Mouse (Mus musculus) stomach, embryonic 14.5 days (tissue): ENCODE measurements around the gene Gabpb2. TPM values are rescaled to one million over a fixed set of nuclear protein-coding genes. Genes with fewer than 3 reads are reported as not detected.
"Not testable (repeated sequence)": the region's sequence is repeated elsewhere in the genome, so short reads cannot be mapped to it uniquely, and the experiment has no call there.

Experiments
- ATAC-seq: fragments of 200-750 bp; cut with Nextera tagmentation; 2 replicates; pipeline ENCODE4 v1.8.0; 2017; ENCODE audit warnings: low read depth, moderate TSS enrichment; ENCODE audit not compliant: insufficient number of reproducible peaks, insufficient read depth, low FRiP score
- H3K27ac ChIP-seq: fragments of 300-500 bp; sonication (generic); 2 replicates; pipeline ENCODE4 v1.5.1; 2014; ENCODE audit warnings: mild to moderate bottlenecking, low read length, moderate library complexity, mixed read lengths
- H3K27me3 ChIP-seq: fragments of 300-500 bp; sonication (generic); 2 replicates; pipeline ENCODE4 v1.6.1; 2014; ENCODE audit warnings: low read length, control low read depth, mixed read lengths; ENCODE audit not compliant: control insufficient read depth, insufficient read depth
- H3K36me3 ChIP-seq: fragments of 300-500 bp; sonication (generic); 2 replicates; pipeline ENCODE4 v1.6.1; 2014; ENCODE audit warnings: mild to moderate bottlenecking, control low read depth, low read length, moderate library complexity, mixed read lengths; ENCODE audit not compliant: control insufficient read depth, insufficient read depth
- H3K4me1 ChIP-seq: fragments of 300-500 bp; sonication (generic); 2 replicates; pipeline ENCODE4 v1.6.1; 2014; ENCODE audit warnings: low read length, control low read depth, mixed read lengths; ENCODE audit not compliant: control insufficient read depth, insufficient read depth
- H3K4me2 ChIP-seq: fragments of 300-500 bp; sonication (generic); replicated peaks from 2 replicates; pipeline ENCODE4 v1.6.1; 2014; ENCODE audit warnings: low read depth, low read length, control low read depth
- H3K4me3 ChIP-seq: fragments of 300-500 bp; sonication (generic); 2 replicates; pipeline ENCODE4 v1.5.1; 2014; ENCODE audit warnings: low read depth, low read length, control low read depth
- H3K9ac ChIP-seq: fragments of 300-500 bp; sonication (generic); replicated peaks from 2 replicates; pipeline ENCODE4 v1.6.1; 2014; ENCODE audit warnings: low read depth, mild to moderate bottlenecking, control low read depth, low read length, moderate library complexity, mixed read lengths
- H3K9me3 ChIP-seq: fragments of 300-500 bp; sonication (generic); 2 replicates; pipeline ENCODE4 v1.6.1; 2016; ENCODE audit warnings: low read depth, low read length, control low read depth; ENCODE audit not compliant: control insufficient read depth
- WGBS: fragments of 180-500 bp; shearing (Covaris S2); extraction: QIAGEN DNeasy Blood & Tissue Kit; methylation state at CpG from one replicate; pipeline ENCODE4 v1.1.7; 2014; 5-methylcytosine and 5-hydroxymethylcytosine counted together
- polyA plus RNA-seq: library from polyadenylated mRNA; unstranded; fragments of >200 nt; fragmentation: Nextera tagmentation; extraction: Ambion mirVana; gene quantifications from 2 replicates; pipeline ENCODE4 v1.2.1, GENCODE M21; 2014

Gabpb2 gene
- polyA plus RNA-seq, 1 experiment from 2014 or later: 18.4 TPM

GRCm38 (mm10) chr3:95213609-95213975 lies 4.1 kb downstream of the Gabpb2 start:
- Histone ChIP-seq H3K9ac (no peak overlapping the region), H3K4me1 (peaks cover 6% of the 10 kb centered on the region; the same call in 1 of the 2 replicates), H3K4me3 (no peak overlapping the region), H3K27ac (no peak overlapping the region), H3K9me3 (no peaks in the 10 kb centered on the region), H3K4me2 (no peak overlapping the region), H3K27me3 (no peaks in the 10 kb centered on the region), H3K36me3 (peaks cover 13% of the 10 kb centered on the region; the same call in 1 of the 2 replicates)
- no peak for ATAC-seq
- 94% methylated on average over 1 of the region's 1 CpGs for WGBS

- WGBS: 95% methylated on average over 7 of the region's 10 CpGs
Measured at GRCm38 (mm10) chr3:95212889-95213608, 4.7 kb downstream of the Gabpb2 start.

GRCm38 (mm10) chr3:95210585-95210984 lies 7.1 kb downstream of the Gabpb2 start:
- WGBS: 82% methylated on average over 2 of the region's 2 CpGs
- H3K36me3 ChIP-seq: peaks cover 21% of the 10 kb centered on the region
- H3K27ac ChIP-seq: no peak overlapping the region

More at GRCm38 (mm10) chr3:95212889-95213608, 4.7 kb downstream of the Gabpb2 start:
- not testable (repeated sequence) for H3K4me1 ChIP-seq, H3K9ac ChIP-seq, H3K4me3 ChIP-seq, H3K4me2 ChIP-seq, ATAC-seq, H3K27ac ChIP-seq, H3K27me3 ChIP-seq, H3K9me3 ChIP-seq
- peaks cover 15% of the 10 kb centered on the region for H3K36me3 ChIP-seq

DNA sequence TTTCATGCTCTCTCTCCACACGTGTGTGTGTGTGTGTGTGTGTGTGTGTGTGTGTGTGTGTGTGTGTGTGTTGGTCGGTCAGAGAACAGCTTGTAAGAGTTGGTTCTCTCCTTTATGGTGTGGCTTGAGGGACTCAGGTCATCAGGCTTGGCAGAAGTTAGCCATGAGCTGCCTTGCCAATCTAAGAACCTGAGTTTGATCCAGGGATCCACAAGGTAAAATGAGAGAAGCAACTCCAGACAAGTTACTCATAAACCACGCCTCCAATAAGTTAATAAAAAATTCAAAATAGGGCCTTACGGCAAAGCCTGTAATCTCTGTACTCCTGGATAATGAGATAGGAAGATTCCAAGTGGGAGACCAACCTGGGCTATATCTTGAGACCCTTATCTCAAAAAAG lies 9.4 kb downstream of the Gabpb2 start:
- H3K4me1 ChIP-seq: no peaks in the 10 kb centered on the region
- peaks cover 41% of the 10 kb centered on the region for H3K36me3 ChIP-seq
- H3K27me3 ChIP-seq: no peaks in the 10 kb centered on the region
- no peaks in the 10 kb centered on the region for H3K9me3 ChIP-seq
- no peak for ATAC-seq
- H3K27ac ChIP-seq: no peak overlapping the region
- WGBS: 80% methylated on average over 4 of the region's 4 CpGs
- no peak overlapping the region for H3K4me2 ChIP-seq
- H3K9ac ChIP-seq: no peak overlapping the region
- H3K4me3 ChIP-seq: no peak overlapping the region

More at GRCm38 (mm10) chr3:95210585-95210984, 7.1 kb downstream of the Gabpb2 start:
- Histone ChIP-seq H3K27me3 (no peaks in the 10 kb centered on the region), H3K4me2 (no peak overlapping the region), H3K4me3 (no peak overlapping the region), H3K9ac (no peak overlapping the region), H3K9me3 (no peaks in the 10 kb centered on the region), H3K4me1 (no peaks in the 10 kb centered on the region)
- no peak for ATAC-seq

- Histone ChIP-seq H3K27ac (no peak overlapping the region), H3K9me3 (no peaks in the 10 kb centered on the region), H3K27me3 (no peaks in the 10 kb centered on the region), H3K9ac (no peak overlapping the region), H3K4me3 (no peak overlapping the region), H3K4me1 (no peaks in the 10 kb centered on the region), H3K36me3 (peaks cover 63% of the 10 kb centered on the region), H3K4me2 (no peak overlapping the region)
- WGBS: 92% methylated on average over 6 of the region's 6 CpGs
- ATAC-seq: no peak
Measured at GRCm38 (mm10) chr3:95203880-95204279, 13.8 kb downstream of the Gabpb2 start.

- H3K9ac ChIP-seq: no peak overlapping the region
- WGBS: 78% methylated on average over 2 of the region's 2 CpGs
- H3K9me3 ChIP-seq: no peaks in the 10 kb centered on the region
- H3K4me3 ChIP-seq: no peak overlapping the region
- H3K4me1 ChIP-seq: no peaks in the 10 kb centered on the region
- no peaks in the 10 kb centered on the region for H3K27me3 ChIP-seq
- ATAC-seq: no peak
- H3K36me3 ChIP-seq: peaks cover 73% of the 10 kb centered on the region
- no peak overlapping the region for H3K4me2 ChIP-seq
- H3K27ac ChIP-seq: no peak overlapping the region
Measured at GRCm38 (mm10) chr3:95200562-95200961, 17.2 kb downstream of the Gabpb2 start.

- H3K4me3 ChIP-seq: no peak overlapping the region
- no peaks in the 10 kb centered on the region for H3K27me3 ChIP-seq
- no peaks in the 10 kb centered on the region for H3K9me3 ChIP-seq
- H3K27ac ChIP-seq: no peak overlapping the region
- no peak overlapping the region for H3K9ac ChIP-seq
- H3K4me1 ChIP-seq: no peaks in the 10 kb centered on the region
- H3K36me3 ChIP-seq: peaks cover 72% of the 10 kb centered on the region
- ATAC-seq: no peak
- 89% methylated on average over 7 of the region's 7 CpGs for WGBS
- no peak overlapping the region for H3K4me2 ChIP-seq
Measured at GRCm38 (mm10) chr3:95200132-95200531, 17.6 kb downstream of the Gabpb2 start.

DNA sequence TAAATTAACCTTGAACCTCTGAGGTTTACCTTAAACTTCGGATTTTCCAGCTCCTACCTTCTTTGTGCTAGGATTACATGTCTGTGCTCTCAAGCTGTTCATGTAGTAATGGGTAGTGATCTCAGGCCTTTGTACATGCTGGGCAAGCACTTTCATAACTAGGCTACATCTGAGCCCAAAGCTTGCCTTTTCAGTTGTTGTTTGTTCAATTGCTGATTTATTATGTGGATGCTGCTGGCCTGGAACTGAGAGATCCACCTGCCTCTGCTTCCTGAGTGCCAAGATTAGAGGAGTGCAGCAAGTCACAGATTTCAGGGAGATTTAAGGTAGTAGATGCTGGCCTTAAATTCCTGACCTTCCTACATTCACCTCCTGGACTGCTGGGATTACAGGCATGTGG lies 18.6 kb downstream of the Gabpb2 start:
- H3K36me3 ChIP-seq: peaks cover 69% of the 10 kb centered on the region
- H3K9me3 ChIP-seq: no peaks in the 10 kb centered on the region
- H3K27me3 ChIP-seq: no peaks in the 10 kb centered on the region
- 76% methylated on average over 1 of the region's 1 CpGs for WGBS
- H3K4me2 ChIP-seq: no peak overlapping the region
- no peak overlapping the region for H3K4me3 ChIP-seq
- H3K27ac ChIP-seq: no peak overlapping the region
- ATAC-seq: no peak
- no peak overlapping the region for H3K9ac ChIP-seq
- H3K4me1 ChIP-seq: no peaks in the 10 kb centered on the region

DNA sequence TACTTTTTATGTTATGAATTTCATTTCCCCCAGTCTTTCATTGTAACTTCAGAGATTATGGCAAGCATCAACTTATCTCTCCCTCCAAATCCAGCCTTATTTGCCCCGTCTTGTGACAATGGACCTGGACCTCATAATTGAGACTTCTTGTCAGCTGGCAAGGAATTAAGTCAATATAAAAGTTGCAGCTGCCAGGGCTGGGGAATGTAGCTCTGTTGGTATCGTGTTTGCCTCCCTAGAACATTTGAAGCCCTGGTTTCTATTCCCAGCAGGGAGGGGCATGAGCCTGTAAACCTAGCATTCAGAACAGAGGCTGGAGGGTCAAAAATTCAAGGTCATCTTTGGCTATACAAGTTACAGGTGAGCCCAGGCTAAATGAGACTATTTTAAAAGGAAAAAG lies 21.9 kb downstream of the Gabpb2 start:
- no peaks in the 10 kb centered on the region for H3K4me1 ChIP-seq
- ATAC-seq: no peak
- H3K9ac ChIP-seq: no peak overlapping the region
- 81% methylated on average over 2 of the region's 2 CpGs for WGBS
- no peak overlapping the region for H3K27ac ChIP-seq
- H3K27me3 ChIP-seq: no peaks in the 10 kb centered on the region
- H3K4me2 ChIP-seq: no peak overlapping the region
- peaks cover 56% of the 10 kb centered on the region for H3K36me3 ChIP-seq
- H3K9me3 ChIP-seq: no peaks in the 10 kb centered on the region
- H3K4me3 ChIP-seq: no peak overlapping the region
